Mouse (Mus musculus) forelimb bud, embryonic 11.5 days (tissue): ENCODE data around the gene Slc5a3.

Source experiments
- DNase-seq: peaks from one replicate; pipeline ENCODE4 v3.0.0-alpha.2; 2012; ENCODE audit warnings: low read depth, low spot score

Slc5a3 gene

GRCm38 (mm10) chr16:92057852-92058643 is at the start of gene Slc5a3, which contains the start of the genes Mrps6 and Gm49711:
Gene Slc5a3, plus strand, starts transcription at chr16:92058322.
Gene Mrps6, plus strand, starts transcription at chr16:92058270.
Gene Gm49711, plus strand, starts transcription at chr16:92058316.
- DNase-seq = peak; percentile 73

- DNase-seq = no peak
Observed at GRCm38 (mm10) chr16:92009586-92009985, 48.5 kb upstream of the Slc5a3 start.

GRCm38 (mm10) chr16:92016792-92017191 is 41.3 kb upstream of the Slc5a3 start:
- no peak for DNase-seq

- peak; percentile 39 for DNase-seq
Observed at GRCm38 (mm10) chr16:92019141-92020118, 38.7 kb upstream of the Slc5a3 start.

- DNase-seq = no peak
Observed at GRCm38 (mm10) chr16:92021656-92022400, 36.3 kb upstream of the Slc5a3 start.

- no peak for DNase-seq
Observed at GRCm38 (mm10) chr16:92022494-92023283, 35.4 kb upstream of the Slc5a3 start.

- DNase-seq = no peak
Observed at GRCm38 (mm10) chr16:92033286-92033685, 24.8 kb upstream of the Slc5a3 start.

GRCm38 (mm10) chr16:92034676-92035075 is 23.4 kb upstream of the Slc5a3 start:
- DNase-seq = no peak

- DNase-seq = no peak
Observed at GRCm38 (mm10) chr16:92036701-92037100, 21.4 kb upstream of the Slc5a3 start.

- no peak for DNase-seq
Observed at GRCm38 (mm10) chr16:92037891-92038607, 20.1 kb upstream of the Slc5a3 start.

GRCm38 (mm10) chr16:92039421-92039820 is 18.7 kb upstream of the Slc5a3 start:
- DNase-seq = no peak

GRCm38 (mm10) chr16:92039966-92040365 is 18.2 kb upstream of the Slc5a3 start:
- no peak for DNase-seq

- DNase-seq = no peak
Observed at GRCm38 (mm10) chr16:92051777-92052310, 6.3 kb upstream of the Slc5a3 start.

GRCm38 (mm10) chr16:92052569-92052968 is 5.6 kb upstream of the Slc5a3 start:
- no peak for DNase-seq

GRCm38 (mm10) chr16:92056711-92057110 is 1.4 kb upstream of the Slc5a3 start:
- no peak for DNase-seq

GRCm38 (mm10) chr16:92057456-92057851 is 668 bp upstream of the Slc5a3 start:
- DNase-seq = no peak

- DNase-seq = no peak
Observed at GRCm38 (mm10) chr16:92058644-92059620, 810 bp downstream of the Slc5a3 start.

GRCm38 (mm10) chr16:92060213-92060612 is 2.1 kb downstream of the Slc5a3 start:
- no peak for DNase-seq

- DNase-seq = no peak
Observed at GRCm38 (mm10) chr16:92061586-92061985, 3.5 kb downstream of the Slc5a3 start.
